Mouse (Mus musculus): Measurements from ENCODE around the gene Mpzl1.

DNA sequence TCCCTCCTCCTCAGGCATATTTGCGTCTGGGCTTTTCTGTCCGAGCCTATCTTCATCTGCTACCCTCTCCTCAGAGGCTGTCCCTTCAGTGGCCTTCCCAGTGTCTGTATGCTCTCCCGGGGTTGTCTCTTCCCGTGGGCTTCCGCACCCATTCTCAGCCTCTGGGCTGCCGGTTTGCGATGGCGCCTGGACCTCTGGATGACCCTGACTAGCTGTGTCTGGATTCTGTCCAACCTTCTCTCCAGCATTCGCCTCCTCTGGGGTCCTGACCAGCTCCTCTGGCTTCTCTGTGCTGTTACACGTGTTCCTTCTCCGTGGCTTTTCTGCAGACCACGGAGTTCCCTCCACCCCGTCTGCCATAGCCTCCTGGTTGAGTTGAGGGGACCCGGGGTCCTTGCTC, 21.1 kb upstream of the Mpzl1 start:
- no peak for TF ChIP-seq CTCF (IDR thresholded peaks at IDR 0.05; ENCODE audit: low read depth)
- TF ChIP-seq EP300 (IDR thresholded peaks at IDR 0.05; ENCODE audit: low read depth): no peak
